Mouse (Mus musculus) c-Kit-negative CD71-positive TER-119-positive erythroid progenitor cells, embryonic 14.5 days (primary cell): ENCODE results near the gene Gm5141.
A peak's percentile ranks its signal among the peaks of the same experiment; 100 is the strongest.
"Not testable (repeated sequence)": the region's sequence is repeated elsewhere in the genome, so short reads cannot be mapped to it uniquely, and the experiment has no call there.

Source experiments
- DNase-seq: peaks from one replicate; pipeline ENCODE4 v3.0.0-alpha.2; 2013; ENCODE audit warnings: low read depth, low spot score

Gene Gm5141

DNA sequence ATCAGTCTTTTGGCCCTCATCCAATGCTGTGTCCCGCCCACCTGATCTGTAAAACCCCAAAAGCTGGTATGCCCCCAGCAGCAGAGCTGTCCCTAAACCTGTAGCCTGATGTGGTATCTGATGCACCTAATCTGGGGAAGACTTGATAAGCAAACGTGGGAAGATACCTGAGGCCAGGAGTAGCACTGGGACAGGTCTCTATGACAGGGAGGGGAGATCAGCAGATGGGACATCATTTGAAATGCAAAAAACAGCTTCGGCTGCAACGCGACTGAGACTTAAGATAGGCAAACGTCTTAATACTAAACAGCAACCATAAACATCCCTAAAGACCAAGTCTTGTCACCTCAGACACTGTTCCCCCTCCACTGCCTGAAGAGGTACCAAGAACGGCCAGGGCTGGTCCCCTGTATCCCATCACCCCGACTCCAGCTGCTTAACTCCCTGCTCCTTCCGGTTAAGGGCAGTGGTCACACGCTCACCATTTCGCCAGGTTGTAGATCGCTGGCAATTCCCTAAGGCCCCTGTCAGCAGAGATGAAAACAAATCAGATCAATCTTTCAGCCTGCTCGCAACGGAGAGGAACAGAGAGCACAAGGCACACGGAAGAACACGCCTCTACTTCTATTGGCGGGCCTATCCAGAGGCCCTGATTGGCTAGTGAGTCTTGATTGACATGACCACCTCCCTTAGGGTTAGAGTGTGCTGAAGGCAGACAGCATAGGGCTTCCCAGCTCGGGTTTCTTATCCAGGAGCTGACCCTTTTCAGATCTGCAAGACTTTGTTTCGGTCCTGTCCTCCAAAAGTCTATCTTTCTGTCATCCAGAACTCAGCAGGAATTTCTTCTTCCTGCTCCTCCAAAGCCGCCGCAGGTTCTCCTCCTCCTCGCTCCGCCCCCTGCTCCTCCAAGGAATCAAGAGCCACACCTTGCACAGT, at the start of gene Gm5141:
Gm5141 (minus strand) TSS at position 610 of the 936 bp plus-strand sequence.
- not testable (repeated sequence) for DNase-seq

DNA sequence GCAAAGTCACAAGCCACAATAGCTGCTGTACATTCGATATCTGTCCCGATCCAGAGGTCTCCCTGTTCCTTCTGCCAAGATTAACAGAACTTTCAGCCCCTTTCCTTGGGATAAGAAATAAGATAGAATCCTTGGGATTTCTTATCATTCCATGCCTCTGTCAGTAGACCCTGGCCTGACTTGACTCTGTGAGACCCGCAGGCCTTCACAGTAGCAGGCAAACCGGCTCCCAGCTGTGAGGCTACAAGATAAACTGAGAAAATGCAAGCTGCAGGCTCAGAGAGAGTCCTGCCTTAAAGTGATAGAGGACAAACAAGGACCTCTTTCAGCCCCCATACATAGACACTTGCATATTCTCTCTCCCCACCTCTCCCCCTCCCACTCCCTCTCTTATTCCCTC, 47.7 kb upstream of the Gm5141 start:
- DNase-seq, result no peak

DNA sequence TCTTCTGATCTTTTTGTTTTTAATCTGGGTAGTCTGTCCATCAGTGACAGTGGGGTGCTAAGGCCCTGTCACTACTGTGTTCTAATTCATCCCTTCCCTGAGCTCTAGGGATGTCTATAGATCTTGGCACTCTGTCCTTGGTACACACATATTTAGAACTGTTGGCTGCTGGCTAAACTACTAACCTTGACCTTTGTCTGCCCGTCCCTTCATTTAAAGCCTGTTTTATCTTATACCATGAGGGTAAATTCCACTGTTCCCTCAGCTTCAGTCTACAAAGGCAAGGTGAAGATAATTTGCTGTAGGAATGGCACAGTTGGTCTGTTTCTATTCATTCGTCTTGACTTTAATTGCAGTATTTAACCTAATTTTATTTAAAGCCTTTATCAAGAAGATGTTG, 46.6 kb upstream of the Gm5141 start:
- DNase-seq, result no peak

DNA sequence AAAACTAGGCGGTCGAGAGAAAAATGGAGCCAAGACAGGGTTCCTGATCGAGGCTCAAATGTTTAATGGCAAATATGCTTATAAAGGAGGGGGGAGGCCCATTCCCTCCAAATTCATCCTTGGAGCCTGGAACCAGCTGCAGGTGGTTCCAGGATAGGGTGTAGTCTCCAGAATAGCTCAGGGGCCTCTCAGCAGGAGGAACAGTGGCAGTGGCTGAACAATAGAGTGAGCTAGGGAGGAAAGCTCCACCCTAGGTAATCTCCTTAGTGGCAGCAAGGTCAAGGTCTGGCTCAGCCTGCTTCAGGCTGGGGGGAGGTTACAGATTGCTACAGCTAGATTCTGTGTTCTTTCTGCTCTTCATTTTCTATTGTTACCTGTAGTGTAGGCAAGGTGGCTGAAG, 30.1 kb upstream of the Gm5141 start:
- DNase-seq, result not testable (repeated sequence)

DNA sequence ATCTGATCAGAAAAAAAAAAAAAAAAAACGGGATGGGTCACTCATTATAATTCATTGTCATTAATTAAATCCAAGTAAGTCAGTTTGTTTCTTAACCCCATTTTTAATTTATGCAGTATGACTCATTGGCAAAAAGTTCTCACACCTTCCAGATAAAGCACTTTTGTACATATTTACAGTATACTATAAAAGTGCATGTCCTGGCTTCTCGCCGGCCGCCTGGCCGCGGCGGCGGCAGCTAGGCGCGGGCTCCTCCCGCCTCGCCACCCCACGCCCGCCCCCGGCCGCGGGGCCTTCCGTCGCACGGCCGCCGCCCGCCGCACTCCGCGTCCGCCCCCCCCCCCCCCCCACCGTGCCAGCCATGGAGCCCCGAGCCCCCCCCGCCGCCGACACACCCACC, 27.1 kb upstream of the Gm5141 start:
- DNase-seq, result no peak

DNA sequence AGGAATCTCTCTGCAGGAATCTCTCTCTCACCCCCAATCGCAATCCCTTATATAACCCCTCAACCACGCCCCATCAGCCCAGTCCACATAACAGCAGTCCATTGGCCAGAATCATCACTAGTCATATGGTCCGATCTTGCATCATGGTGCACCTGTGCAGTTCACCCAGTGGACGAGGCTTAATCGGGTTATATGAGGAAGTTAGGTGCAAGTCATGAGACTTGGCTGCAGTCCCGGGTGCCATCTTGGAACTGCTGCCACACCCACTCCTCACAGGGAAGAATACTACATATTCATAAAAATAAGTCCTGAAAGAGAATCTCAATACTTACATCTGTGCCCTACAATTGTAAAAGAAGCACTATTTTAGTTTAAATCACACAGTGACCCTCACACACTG, 22.4 kb upstream of the Gm5141 start:
- DNase-seq, result not testable (repeated sequence)

DNA sequence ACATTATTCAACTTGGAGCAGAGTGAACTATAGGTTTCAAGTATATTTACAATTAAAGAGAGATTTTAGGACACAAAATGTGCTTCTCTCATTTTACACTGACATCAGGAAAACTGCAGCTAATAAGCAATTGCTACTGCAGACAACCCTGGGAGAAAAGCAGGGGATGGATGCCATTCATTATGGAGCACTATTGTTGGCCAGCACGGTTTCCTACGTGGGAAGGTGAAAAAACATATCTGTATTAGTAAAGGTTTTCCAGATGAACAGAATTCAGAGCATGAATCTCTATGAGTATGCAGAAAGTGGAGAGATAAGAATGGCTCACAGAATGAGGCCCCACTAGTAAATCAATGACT, 506 bp upstream of the Gm5141 start:
- not testable (repeated sequence) for DNase-seq

DNA sequence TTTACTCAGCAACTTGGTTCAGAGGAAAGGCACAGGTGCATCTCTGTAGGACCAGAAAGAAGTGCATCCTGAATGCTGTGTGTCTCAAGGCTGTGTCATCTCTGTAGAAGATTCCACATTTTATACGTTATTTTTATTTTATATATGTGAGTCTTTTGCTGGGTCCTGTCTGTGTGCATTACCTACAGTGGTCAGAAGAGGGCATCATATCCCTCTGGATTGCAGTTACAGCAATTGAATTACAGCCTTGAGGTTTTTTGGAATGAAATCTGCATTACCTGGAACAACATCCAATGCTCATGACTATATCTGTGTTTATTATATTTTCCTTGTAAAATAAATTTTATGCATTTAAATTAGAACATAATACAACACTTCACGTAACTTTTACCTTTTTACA, 21.8 kb downstream of the Gm5141 start:
- not testable (repeated sequence) for DNase-seq

DNA sequence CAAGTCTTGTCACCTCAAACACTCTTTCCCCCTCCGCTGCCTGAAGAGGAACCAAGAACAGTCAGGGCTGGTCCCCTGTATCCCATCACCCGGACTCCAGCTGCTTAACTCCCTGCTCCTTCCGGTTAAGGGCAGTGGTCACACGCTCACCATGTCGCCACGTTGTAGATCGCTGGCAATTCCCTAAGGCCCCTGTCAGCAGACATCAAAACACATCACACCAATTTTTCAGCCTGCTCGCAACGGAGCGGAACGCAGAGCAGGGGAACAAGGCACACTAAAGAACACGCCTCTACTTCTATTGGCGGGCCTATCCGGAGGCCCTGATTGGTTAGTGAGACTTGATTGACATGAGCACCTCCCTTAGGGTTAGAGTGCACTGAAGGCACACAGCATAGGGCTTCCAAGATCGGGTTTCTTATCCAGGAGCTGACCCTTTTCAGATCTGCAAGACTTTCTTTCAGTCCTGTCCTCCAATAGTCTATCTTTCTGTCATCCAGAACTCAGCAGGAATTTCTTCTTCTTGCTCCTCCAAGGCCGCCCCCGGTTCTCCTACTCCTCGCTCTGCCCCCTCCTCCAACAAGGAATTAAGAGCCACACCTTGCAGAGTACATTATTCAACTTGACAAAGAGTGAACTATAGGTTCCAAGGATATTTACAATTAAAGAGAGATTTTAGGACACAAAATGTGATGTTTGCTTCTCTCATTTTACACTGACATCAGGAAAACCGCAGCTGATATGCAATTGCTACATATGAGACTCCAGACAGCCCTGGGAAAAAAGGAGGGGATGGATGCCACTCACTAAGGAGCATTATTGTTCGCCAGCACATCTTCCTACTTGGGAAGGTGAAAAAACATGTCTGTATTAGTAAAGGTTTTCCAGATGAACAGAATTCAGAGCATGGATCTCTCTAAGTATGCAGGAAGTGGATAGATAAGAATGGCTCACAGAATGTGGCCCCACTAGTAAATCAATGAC, 24.9 kb downstream of the Gm5141 start, which contains the start of gene Platr25:
Platr25 (minus strand) TSS at position 278 of the 984 bp plus-strand sequence.
- peak; percentile 56 for DNase-seq

DNA sequence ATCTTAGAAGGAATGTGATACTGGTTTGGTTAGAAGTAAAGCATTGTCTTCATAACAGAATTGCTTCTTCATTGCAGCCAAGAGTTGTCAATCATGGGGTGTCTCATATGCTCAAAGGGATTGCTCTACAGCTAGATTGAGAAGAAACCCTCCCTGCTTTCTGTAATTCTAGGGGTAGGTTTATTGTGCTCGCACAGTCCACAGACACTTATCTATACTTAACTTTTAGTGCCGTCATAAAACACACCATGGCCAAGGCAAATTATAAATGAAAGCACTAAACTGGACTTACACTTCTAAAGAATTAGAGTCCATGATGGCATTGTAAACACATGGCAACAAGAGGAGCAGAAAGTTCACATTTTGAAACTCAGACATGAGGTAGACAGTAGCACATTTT, 52.3 kb downstream of the Gm5141 start:
- no peak for DNase-seq
